Mouse (Mus musculus) myocyte (in vitro differentiated cells): ENCODE results near the gene Olfr657. TPM values are rescaled to one million over a fixed set of nuclear protein-coding genes. Genes with fewer than 3 reads are reported as not detected.

Source experiments
- H3K27me3 ChIP-seq: one replicate; pipeline ENCODE4 v1.6.1; 2011; ENCODE audit not compliant: control insufficient read depth, insufficient read depth, insufficient read length
- H3K36me3 ChIP-seq: one replicate; pipeline ENCODE4 v1.6.1; 2011; ENCODE audit not compliant: control insufficient read depth, insufficient read depth
- H3K4me2 ChIP-seq: one replicate; pipeline ENCODE4 v1.6.1; 2011; ENCODE audit warnings: low read depth, control low read depth
- H3K4me3 ChIP-seq: one replicate; pipeline ENCODE4 v1.5.1; 2011; ENCODE audit warnings: mild to moderate bottlenecking, control low read depth, moderate library complexity
- H3K79me2 ChIP-seq: one replicate; pipeline ENCODE4 v1.6.1; 2011; ENCODE audit not compliant: control insufficient read depth, insufficient read depth
- H3ac ChIP-seq: one replicate; pipeline ENCODE4 v1.6.1; 2011; ENCODE audit not compliant: control insufficient read depth, insufficient read length
- E2F4 ChIP-seq: IDR thresholded peaks from one replicate; pipeline ENCODE4 v1.6.1; 2011; ENCODE audit warnings: mild to moderate bottlenecking, control low read depth, moderate library complexity; ENCODE audit not compliant: insufficient read depth
- MAX ChIP-seq: IDR thresholded peaks from one replicate; pipeline ENCODE4 v1.6.1; 2011; ENCODE audit warnings: low read depth, mild to moderate bottlenecking, control low read depth
- MYOD1 ChIP-seq, 3 experiments: IDR thresholded peaks; one replicate each; pipeline ENCODE4 v1.6.1; 2011; ENCODE audit warnings: control low read depth in 2 of 3, low read depth in 2 of 3, mild to moderate bottlenecking in 2 of 3, moderate library complexity in 1 of 3; ENCODE audit not compliant: insufficient read length in 2 of 3, control insufficient read depth in 1 of 3
- MYOG ChIP-seq, 3 experiments: IDR thresholded peaks; one replicate each; pipeline ENCODE4 v1.6.1; 2011; ENCODE audit warnings: control low read depth in 2 of 3, low read depth in 2 of 3, mild to moderate bottlenecking in 2 of 3; ENCODE audit not compliant: insufficient read length in 2 of 3, control insufficient read depth in 1 of 3, insufficient read depth in 1 of 3
- POLR2A ChIP-seq: IDR thresholded peaks from one replicate; pipeline ENCODE4 v1.6.1; 2011; ENCODE audit warnings: low read depth, mild to moderate bottlenecking, control low read depth, moderate library complexity; ENCODE audit not compliant: insufficient read length
- POLR2AphosphoS2 ChIP-seq: IDR thresholded peaks from one replicate; pipeline ENCODE4 v1.6.1; 2011; ENCODE audit warnings: low read depth, control low read depth; ENCODE audit not compliant: insufficient read length
- REST ChIP-seq: IDR thresholded peaks from one replicate; pipeline ENCODE4 v1.6.1; 2011; ENCODE audit warnings: mild to moderate bottlenecking, control low read depth, moderate library complexity; ENCODE audit not compliant: insufficient read depth, insufficient read length
- SRF ChIP-seq: IDR thresholded peaks from one replicate; pipeline ENCODE4 v1.6.1; 2011; ENCODE audit warnings: low read depth; ENCODE audit not compliant: control insufficient read depth, insufficient read length
- TCF12 ChIP-seq: IDR thresholded peaks from one replicate; pipeline ENCODE4 v1.6.1; 2011; ENCODE audit warnings: mild to moderate bottlenecking, control low read depth; ENCODE audit not compliant: poor library complexity, insufficient read depth, severe bottlenecking
- TCF3 ChIP-seq: IDR thresholded peaks from one replicate; pipeline ENCODE4 v1.6.1; 2011; ENCODE audit warnings: low read depth, control low read depth; ENCODE audit not compliant: insufficient read length
- polyA plus RNA-seq: library from polyadenylated mRNA; unstranded; fragments of >200 nt; fragmentation: generic; extraction: Trizol; gene quantifications from one replicate; pipeline ENCODE4 v1.2.1, GENCODE M21; 2012; ENCODE audit warnings: missing spikeins

Olfr657 gene
- polyA plus RNA-seq, 1 experiment = not detected

DNA sequence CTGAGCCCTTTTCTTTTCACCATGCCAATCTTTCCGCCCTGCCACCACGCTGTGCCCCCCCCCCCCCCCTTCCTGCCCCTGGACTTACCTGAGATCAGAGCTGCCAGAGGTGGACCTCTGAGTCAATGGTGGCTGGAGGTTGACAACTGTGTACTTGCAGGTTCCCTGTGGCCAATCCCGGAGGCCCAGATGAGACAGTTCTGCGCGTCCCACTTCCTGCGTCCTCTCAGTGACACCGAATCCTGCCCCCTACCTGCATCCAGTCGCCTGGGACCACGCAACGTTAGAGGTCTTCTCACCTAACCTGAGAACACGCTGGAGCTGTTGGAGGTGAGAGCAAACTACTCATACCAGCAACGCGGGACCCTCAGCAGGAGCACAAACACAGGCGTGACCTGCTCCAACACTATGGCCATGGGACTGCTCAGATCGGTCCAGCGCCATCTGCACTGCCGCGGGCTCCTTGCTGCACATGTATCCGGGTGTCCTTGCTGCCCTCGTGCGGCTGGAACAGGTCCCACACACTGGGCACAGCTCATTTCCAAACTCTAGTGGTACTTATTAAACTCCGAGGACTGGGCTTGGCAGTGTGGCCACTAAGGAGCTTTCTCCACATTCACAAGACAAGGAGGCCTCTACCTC lies 22.4 kb downstream of the Olfr657 start, which contains the start of gene Olfr658:
Olfr658 (minus strand) TSS at position 465 of the 642 bp plus-strand sequence.
- Histone ChIP-seq H3K79me2 (no peaks in the 10 kb centered on the region), H3ac (no peak within 1 kb of the TSS), H3K4me3 (no peak within 1 kb of the TSS), H3K36me3 (no peaks in the 10 kb centered on the region), H3K27me3 (no peaks in the 10 kb centered on the region), H3K4me2 (no peak within 1 kb of the TSS)
- TF ChIP-seq MAX (no peak), REST (no peak), SRF (no peak), TCF3 (no peak), E2F4 (no peak), MYOG (IDR thresholded peaks at IDR 0.05; ENCODE audit: control insufficient read depth in 1 of 3, insufficient read depth in 1 of 3, insufficient read length in 2 of 3, low read depth in 2 of 3) (no peak), MYOD1 (IDR thresholded peaks at IDR 0.05; ENCODE audit: control insufficient read depth in 1 of 3, insufficient read length in 2 of 3, low read depth in 2 of 3) (no peak), POLR2AphosphoS2 (no peak), POLR2A (no peak)

DNA sequence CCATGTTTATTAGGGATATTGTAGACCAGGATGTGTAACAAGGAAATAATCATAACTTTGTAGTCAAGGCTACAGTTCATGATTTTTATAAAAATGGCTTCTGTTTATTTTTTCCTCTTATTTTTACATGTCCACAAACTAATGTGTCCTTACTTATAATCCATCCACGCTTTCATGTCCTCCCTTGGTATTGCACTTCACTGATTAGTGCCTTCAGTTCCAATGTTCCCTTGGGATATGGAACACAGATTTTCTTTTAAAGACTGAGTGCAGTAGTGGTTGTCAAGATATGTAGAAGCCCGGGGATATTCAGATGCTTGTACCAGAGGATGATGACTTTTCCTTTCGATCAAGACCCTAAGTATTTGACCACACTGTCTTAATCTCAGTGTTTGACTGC lies 41.9 kb downstream of the Olfr657 start, which contains the start of gene Olfr659:
Olfr659 (plus strand) TSS at position 301 of the 400 bp plus-strand sequence.
- no peak within 1 kb of the TSS for H3ac ChIP-seq
- no peak within 1 kb of the TSS for H3K4me2 ChIP-seq
- TF ChIP-seq MYOD1 (IDR thresholded peaks at IDR 0.05; ENCODE audit: control insufficient read depth in 1 of 3, insufficient read length in 2 of 3, low read depth in 2 of 3) = no peak
- no peaks in the 10 kb centered on the region for H3K27me3 ChIP-seq
- no peak within 1 kb of the TSS for H3K4me3 ChIP-seq
- H3K36me3 ChIP-seq = no peaks in the 10 kb centered on the region
- no peaks in the 10 kb centered on the region for H3K79me2 ChIP-seq

DNA sequence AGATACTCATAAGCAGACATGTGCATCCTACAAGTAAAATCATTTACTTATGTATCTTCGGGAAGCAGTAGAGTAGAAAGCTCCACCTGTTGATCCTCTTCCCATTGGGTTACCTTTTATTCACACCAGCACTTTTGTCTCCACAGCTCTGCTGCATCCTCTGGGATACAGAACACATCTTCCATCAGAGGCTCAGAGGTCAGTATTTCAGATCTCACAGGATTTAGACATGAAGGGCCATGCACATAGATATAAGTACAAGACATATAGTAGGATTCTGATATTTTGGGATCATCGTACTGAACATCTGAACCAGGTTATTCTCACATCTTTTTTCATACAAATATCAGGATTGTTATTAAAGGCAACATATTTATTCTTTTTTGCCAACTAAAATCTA lies 61.6 kb downstream of the Olfr657 start, which contains the start of gene Olfr661:
Olfr661 (plus strand) TSS at position 301 of the 400 bp plus-strand sequence.
- TF ChIP-seq TCF3 = no peak
- no peak for TF ChIP-seq POLR2AphosphoS2
- TF ChIP-seq POLR2A = no peak
- no peak for TF ChIP-seq TCF12
- Histone ChIP-seq H3ac (no peak within 1 kb of the TSS), H3K79me2 (no peaks in the 10 kb centered on the region), H3K4me3 (no peak within 1 kb of the TSS), H3K27me3 (no peaks in the 10 kb centered on the region), H3K4me2 (no peak within 1 kb of the TSS), H3K36me3 (no peaks in the 10 kb centered on the region)

Other genes starting within 250 kb of the Olfr657 start
- gene Trim30c, start 224.0 kb upstream of the Olfr657 start, polyA plus RNA-seq = not detected
- 0.02 TPM for gene Trim30a, start 159.6 kb upstream of the Olfr657 start, polyA plus RNA-seq
- gene Trim30d, start 116.9 kb upstream of the Olfr657 start, polyA plus RNA-seq = not detected
- gene Olfr651, start 74.7 kb upstream of the Olfr657 start, polyA plus RNA-seq = not detected
- not detected for gene Olfr652, start 63.9 kb upstream of the Olfr657 start, polyA plus RNA-seq
- gene Olfr653, start 47.5 kb upstream of the Olfr657 start, polyA plus RNA-seq = not detected
- not detected for gene Olfr654, start 37.8 kb upstream of the Olfr657 start, polyA plus RNA-seq
- gene Olfr655, start 23.0 kb upstream of the Olfr657 start, polyA plus RNA-seq = not detected
- gene Olfr656, start 10.8 kb upstream of the Olfr657 start, polyA plus RNA-seq = not detected
- gene Olfr658, start 22.5 kb downstream of the Olfr657 start, polyA plus RNA-seq = not detected
- gene Olfr659, start 42.0 kb downstream of the Olfr657 start, polyA plus RNA-seq = not detected
- not detected for gene Olfr661, start 61.7 kb downstream of the Olfr657 start, polyA plus RNA-seq
- gene Usp17le, start 152.7 kb downstream of the Olfr657 start, polyA plus RNA-seq = 0.56 TPM
- gene Usp17lb, start 217.8 kb downstream of the Olfr657 start, polyA plus RNA-seq = 0.20 TPM
- gene Usp17la, start 232.2 kb downstream of the Olfr657 start, polyA plus RNA-seq = 5.3 TPM